Mouse (Mus musculus) heart, embryonic 10.5 days (tissue): ENCODE data around the gene Gm10428. TPM values are rescaled to one million over a fixed set of nuclear protein-coding genes. Genes with fewer than 3 reads are reported as not detected.

Experiments
- DNase-seq: peaks from one replicate; pipeline ENCODE4 v3.0.0-alpha.2; 2017; ENCODE audit warnings: low spot score
- H3K27ac ChIP-seq: fragments of 300-500 bp; sonication (generic); 2 replicates; pipeline ENCODE4 v1.5.1; 2016; ENCODE audit warnings: mild to moderate bottlenecking
- H3K27me3 ChIP-seq: fragments of 300-500 bp; sonication (generic); 2 replicates; pipeline ENCODE4 v1.6.1; 2016; ENCODE audit warnings: mild to moderate bottlenecking; ENCODE audit not compliant: poor library complexity, insufficient read depth, severe bottlenecking
- H3K36me3 ChIP-seq: fragments of 300-500 bp; sonication (generic); 2 replicates; pipeline ENCODE4 v1.6.1; 2016; ENCODE audit warnings: mild to moderate bottlenecking, moderate library complexity
- H3K4me1 ChIP-seq: fragments of 300-500 bp; sonication (generic); 2 replicates; pipeline ENCODE4 v1.6.1; 2016; ENCODE audit warnings: mild to moderate bottlenecking
- H3K4me3 ChIP-seq: fragments of 300-500 bp; sonication (generic); 2 replicates; pipeline ENCODE4 v1.5.1; 2016; ENCODE audit warnings: mild to moderate bottlenecking, moderate library complexity
- H3K9me3 ChIP-seq: fragments of 300-500 bp; sonication (generic); 2 replicates; pipeline ENCODE4 v1.6.1; 2016; ENCODE audit warnings: mild to moderate bottlenecking, moderate library complexity
- WGBS: fragments of 180-500 bp; shearing (Covaris S2); methylation state at CpG from one replicate; pipeline ENCODE4 v1.1.7; 2016; 5-methylcytosine and 5-hydroxymethylcytosine counted together
- polyA plus RNA-seq: library from polyadenylated mRNA; unstranded; fragments of >200 nt; fragmentation: Nextera tagmentation; extraction: Ambion mirVana; gene quantifications from 2 replicates; pipeline ENCODE4 v1.2.1, GENCODE M21; 2016

Gene Gm10428
- polyA plus RNA-seq, result not detected in 2 replicates

DNA sequence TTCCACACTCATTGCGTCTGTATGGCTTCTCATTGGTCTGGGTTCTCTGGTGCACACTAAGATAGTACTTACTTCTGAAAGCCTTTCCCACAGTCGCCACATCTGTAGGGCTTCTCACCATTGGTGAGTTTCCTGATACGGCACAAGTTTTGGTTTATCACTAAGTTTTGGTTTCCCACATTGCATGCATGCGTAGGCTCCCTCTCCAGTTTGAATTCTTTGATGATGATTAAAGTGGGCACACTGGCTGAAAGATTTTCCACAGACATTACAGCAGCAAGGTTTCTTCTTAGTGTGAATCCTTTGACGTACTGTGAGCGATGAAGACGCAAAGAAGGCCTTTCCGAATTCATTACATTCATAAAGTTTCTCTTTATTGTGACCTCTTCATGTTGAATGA lies at the start of gene Gm10428:
TSS of gene Gm10428 (plus strand) at position 321 of the 400 bp plus-strand sequence.
- 86% methylated on average over 8 of the region's 8 CpGs for WGBS
- H3K27me3 ChIP-seq, result peaks cover 50% of the 10 kb centered on the region

DNA sequence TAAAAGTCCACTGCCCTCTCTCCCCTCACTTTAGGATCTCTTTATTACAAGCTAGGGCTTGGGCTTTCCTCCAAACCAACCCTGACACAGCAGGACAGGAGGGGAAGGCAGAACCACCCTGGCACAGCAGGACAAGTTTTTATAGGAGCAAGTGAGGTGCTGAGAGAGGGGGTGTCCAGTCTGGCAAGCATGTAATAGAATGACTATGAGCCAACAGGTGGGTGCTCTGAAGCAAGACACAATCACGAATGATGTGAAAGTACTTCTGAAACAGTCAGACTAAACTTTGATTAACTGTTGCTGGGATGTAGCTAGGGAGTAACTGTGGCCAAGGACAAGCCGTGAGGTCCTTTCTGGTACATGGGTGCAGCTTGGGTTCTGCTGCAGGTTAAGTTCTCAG lies 46.8 kb upstream of the Gm10428 start:
- DNase-seq, result no peak
- Histone ChIP-seq H3K36me3 (no peaks in the 10 kb centered on the region), H3K27ac (no peak overlapping the region), H3K27me3 (no peaks in the 10 kb centered on the region), H3K4me3 (no peak overlapping the region), H3K9me3 (no peaks in the 10 kb centered on the region), H3K4me1 (peaks cover 21% of the 10 kb centered on the region)
- WGBS, result 86% methylated on average over 2 of the region's 2 CpGs

More for the DNA sequence above, at the start of gene Gm10428:
- peaks cover 5% of the 10 kb centered on the region for H3K4me1 ChIP-seq
- H3K9me3 ChIP-seq, result no peaks in the 10 kb centered on the region
- no peak within 1 kb of the TSS for H3K4me3 ChIP-seq
- no peaks in the 10 kb centered on the region for H3K36me3 ChIP-seq
- no peak for DNase-seq
- no peak within 1 kb of the TSS for H3K27ac ChIP-seq

DNA sequence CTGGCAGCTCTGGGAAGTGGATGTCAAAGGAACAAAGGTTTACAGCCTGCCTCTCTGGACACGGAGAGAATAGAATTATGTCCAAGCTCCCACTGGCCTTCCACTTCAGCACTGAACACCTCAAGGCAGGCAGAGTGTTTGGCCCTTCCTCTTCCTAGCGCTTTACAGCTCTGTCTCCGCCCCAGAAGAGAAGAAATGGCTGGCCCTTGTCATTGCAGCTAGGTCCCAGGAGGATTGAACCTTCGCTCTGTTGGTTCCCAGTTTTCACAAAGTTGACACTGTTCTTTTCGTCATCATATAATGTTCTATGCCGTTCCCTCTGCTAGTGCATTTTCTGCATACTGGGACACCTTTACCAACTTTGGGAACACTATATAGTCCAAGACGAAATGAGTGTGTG lies 44.6 kb upstream of the Gm10428 start:
- no peaks in the 10 kb centered on the region for H3K27me3 ChIP-seq
- H3K27ac ChIP-seq, result no peak overlapping the region
- H3K4me1 ChIP-seq, result peaks cover 21% of the 10 kb centered on the region
- no peak for DNase-seq
- H3K4me3 ChIP-seq, result no peak overlapping the region
- no peaks in the 10 kb centered on the region for H3K9me3 ChIP-seq
- H3K36me3 ChIP-seq, result 0 out of 2 replicates have a peak, but pooled peaks cover 8% of the 10 kb centered on the region
- 69% methylated on average over 7 of the region's 7 CpGs for WGBS

DNA sequence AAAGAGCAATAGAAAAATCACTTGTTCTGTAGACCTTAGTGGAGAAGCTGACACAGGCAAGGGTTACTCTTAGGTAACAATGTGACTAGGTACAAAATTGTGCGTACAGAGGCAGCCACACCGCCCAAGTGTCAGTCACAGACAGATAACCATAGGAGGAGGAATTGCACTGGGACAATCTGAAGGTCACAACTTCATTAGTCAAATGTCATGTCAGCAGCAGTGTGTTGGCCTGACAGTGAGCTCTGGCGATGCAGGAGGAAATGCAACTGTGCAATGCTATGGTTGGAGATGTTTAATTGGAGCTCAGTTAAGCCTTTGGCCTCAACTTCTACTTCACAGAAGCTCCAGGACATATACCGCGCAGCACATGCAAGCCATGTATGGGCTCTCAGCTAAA lies 42.2 kb upstream of the Gm10428 start:
- no peak for DNase-seq
- peak overlapping the region; percentile 36; the same call in 1 of the 2 replicates for H3K27ac ChIP-seq
- peaks cover 25% of the 10 kb centered on the region for H3K36me3 ChIP-seq
- peaks cover 21% of the 10 kb centered on the region for H3K4me1 ChIP-seq
- no peaks in the 10 kb centered on the region for H3K9me3 ChIP-seq
- no peak overlapping the region for H3K4me3 ChIP-seq
- 67% methylated on average over 5 of the region's 5 CpGs for WGBS
- no peaks in the 10 kb centered on the region for H3K27me3 ChIP-seq

DNA sequence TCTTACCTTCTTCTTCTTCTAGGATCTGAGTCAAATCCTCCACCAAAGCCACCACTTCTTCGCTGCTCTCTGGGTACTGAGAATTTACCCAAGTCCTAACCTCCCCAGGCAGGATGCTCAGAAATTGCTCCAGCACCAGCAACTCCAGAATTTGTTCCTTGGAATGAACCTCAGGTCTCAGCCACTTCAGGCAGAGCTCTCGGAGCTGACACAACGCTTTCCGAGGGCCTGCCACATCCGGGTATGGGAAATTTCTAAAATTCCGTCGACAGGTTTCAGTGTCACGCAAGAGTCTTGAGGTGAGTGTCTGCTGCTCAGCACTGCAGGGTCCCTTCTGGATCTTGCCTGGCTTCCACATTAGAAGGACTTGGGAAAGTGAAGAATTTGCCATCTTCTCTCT lies 24.6 kb upstream of the Gm10428 start:
- Histone ChIP-seq H3K27ac (no peak overlapping the region), H3K4me3 (no peak overlapping the region), H3K9me3 (no peaks in the 10 kb centered on the region), H3K27me3 (no peaks in the 10 kb centered on the region), H3K36me3 (peaks cover 41% of the 10 kb centered on the region), H3K4me1 (peaks cover 6% of the 10 kb centered on the region; the same call in 1 of the 2 replicates)
- DNase-seq, result no peak
- 72% methylated on average over 8 of the region's 8 CpGs for WGBS

DNA sequence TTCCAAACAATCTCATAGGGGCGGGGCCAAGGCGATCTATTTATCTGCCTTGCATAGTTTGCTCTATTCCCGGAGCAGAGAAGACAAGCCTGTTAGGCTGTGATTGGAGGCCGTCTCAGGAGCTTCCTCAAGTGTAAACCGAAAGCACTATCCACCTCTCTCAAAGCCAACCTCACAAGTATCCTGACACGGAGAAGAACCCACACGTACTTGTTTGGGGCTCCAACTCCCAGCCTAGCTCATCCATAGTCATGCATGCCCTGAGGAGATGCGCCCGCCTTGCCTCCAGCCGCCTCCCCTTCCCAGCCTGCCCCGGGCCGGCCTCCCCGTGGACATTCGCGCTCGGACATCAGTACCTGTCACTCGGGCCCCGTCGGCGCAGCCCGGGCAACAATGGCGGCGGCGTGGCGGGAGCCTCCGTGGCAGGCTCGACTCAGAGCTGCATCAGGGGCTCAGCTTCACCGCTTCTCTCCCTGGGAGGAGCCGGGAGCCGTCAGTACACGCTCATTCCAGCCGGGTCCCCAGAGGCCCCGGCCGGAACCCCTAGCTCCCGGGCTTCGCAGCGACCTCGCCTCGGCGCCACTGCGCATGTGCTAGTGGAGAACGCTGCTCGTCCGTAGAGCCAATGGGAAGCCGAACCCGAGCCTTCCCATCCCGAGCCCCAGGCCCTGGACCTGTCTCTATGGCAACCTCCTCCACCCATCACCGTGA lies 21.4 kb upstream of the Gm10428 start, which contains the start of gene Zfp287:
TSS of gene Zfp287 (minus strand) at position 595 of the 711 bp plus-strand sequence.
- Histone ChIP-seq H3K27ac (peak within 1 kb of the TSS; percentile 89), H3K9me3 (no peaks in the 10 kb centered on the region), H3K4me1 (peaks cover 6% of the 10 kb centered on the region; the same call in 1 of the 2 replicates), H3K36me3 (peaks cover 17% of the 10 kb centered on the region), H3K4me3 (peak within 1 kb of the TSS; percentile 82), H3K27me3 (no peaks in the 10 kb centered on the region)
- DNase-seq, result peak; percentile 93
- WGBS, result 2% methylated on average over 48 of the region's 48 CpGs

DNA sequence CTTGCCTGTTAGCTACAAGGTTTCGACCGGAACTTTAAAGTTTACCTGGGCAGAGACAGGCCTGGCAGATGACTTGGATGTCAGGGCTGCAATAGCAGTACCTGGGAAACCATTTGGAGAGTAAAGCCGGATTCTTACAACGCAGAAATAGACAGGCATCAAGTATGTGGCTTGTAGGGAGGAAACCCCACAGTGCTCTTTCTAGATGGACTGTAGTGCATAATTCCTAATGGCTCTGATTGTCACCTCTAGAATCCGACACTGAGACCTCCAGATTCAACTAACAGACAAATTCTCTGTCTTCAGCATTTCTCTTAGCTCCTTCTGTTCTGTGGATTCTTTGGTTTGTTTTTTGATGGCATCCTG lies 20.9 kb upstream of the Gm10428 start:
- H3K36me3 ChIP-seq, result peaks cover 17% of the 10 kb centered on the region
- peaks cover 6% of the 10 kb centered on the region; the same call in 1 of the 2 replicates for H3K4me1 ChIP-seq
- H3K4me3 ChIP-seq, result peak overlapping the region; percentile 82
- no peak for DNase-seq
- no peaks in the 10 kb centered on the region for H3K27me3 ChIP-seq
- WGBS, result 22% methylated on average over 5 of the region's 5 CpGs
- H3K27ac ChIP-seq, result peak overlapping the region; percentile 89; the same call in 1 of the 2 replicates
- H3K9me3 ChIP-seq, result no peaks in the 10 kb centered on the region

DNA sequence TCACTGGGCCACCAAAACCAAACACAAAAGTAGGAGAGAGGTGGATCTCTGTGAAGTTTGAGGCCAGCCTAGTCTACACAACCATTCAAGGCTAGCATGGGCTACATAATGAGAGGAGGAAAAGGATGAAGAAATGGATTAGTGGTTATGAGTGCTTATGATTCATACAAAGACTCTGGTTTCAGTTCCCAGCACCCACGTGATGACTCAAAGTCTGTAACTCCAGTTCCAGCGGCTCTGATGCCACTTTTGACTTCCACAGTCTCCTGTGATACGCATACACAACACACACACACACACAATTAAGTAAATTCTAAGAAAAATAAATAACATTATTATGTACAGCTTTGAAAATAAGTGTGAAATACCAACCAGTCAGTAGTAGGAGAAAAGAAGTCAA lies 20.2 kb upstream of the Gm10428 start:
- H3K4me3 ChIP-seq, result no peak overlapping the region
- peaks cover 6% of the 10 kb centered on the region; the same call in 1 of the 2 replicates for H3K4me1 ChIP-seq
- no peaks in the 10 kb centered on the region for H3K9me3 ChIP-seq
- no peak overlapping the region for H3K27ac ChIP-seq
- WGBS, result 75% methylated on average over 3 of the region's 3 CpGs
- H3K36me3 ChIP-seq, result peaks cover 10% of the 10 kb centered on the region
- no peaks in the 10 kb centered on the region for H3K27me3 ChIP-seq
- no peak for DNase-seq

DNA sequence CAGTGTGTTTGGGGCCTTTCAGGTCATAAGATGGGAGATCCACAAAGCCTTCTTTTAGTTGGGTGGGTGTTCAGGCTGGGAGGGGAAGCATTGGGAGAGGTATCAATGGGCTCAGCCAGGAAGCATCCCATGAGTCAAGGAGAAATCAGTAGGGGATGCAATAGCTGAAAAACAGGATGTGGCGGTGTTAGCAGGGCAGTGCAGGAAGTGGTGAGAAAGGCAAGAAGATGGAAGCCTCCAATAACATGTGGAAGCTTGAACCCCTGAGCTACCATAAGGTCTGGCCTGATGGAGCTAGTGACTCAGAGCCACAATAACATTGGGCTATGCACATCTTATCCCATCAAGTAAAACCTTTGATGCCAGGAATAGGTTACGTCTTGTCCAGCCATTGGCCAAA lies 11.7 kb upstream of the Gm10428 start:
- whole genome bisulfite sequencing, result 85% methylated on average over 2 of the region's 2 CpGs
- H3K4me3 ChIP-seq, result no peak overlapping the region
- no peaks in the 10 kb centered on the region for H3K9me3 ChIP-seq
- DNase-seq, result no peak
- no peak overlapping the region for H3K27ac ChIP-seq
- no peaks in the 10 kb centered on the region for H3K27me3 ChIP-seq
- H3K36me3 ChIP-seq, result no peaks in the 10 kb centered on the region
- H3K4me1 ChIP-seq, result no peaks in the 10 kb centered on the region

DNA sequence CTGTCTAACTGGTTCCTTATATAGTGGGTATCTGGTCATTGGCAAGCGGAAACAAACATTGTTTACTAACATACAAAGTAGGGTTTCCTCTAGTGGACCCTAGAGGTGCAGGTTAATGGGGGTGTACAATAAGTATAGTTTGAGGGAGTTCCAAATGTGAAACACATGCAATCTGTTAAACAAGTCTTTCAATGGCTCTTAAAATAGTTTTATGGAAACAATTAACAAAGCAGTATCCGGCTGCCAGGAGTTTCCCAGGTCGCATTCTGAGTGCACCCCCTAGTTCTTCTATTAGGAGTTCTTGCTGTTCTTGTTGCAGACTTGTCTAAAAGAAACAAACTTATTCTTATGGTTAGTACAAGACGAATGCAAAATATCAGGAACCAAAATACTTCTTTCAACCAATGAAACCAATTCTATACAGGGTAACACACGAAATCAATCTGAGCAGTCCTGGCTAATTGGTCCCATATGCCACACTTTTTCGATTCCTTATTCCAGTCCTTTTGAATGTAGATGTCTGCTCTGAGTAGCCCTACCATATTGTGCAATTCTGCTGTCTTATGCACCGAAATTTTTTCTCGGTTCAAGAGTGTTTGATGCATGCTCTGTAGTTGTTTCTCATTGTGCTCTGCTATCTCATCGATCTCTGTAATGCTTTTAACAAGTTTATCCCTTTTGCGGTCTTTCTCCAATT lies 10.5 kb upstream of the Gm10428 start:
- 71% methylated on average over 10 of the region's 10 CpGs for WGBS
- no peaks in the 10 kb centered on the region for H3K9me3 ChIP-seq
- no peak overlapping the region for H3K27ac ChIP-seq
- no peak overlapping the region for H3K4me3 ChIP-seq
- H3K4me1 ChIP-seq, result no peaks in the 10 kb centered on the region
- peaks cover 4% of the 10 kb centered on the region; the same call in 1 of the 2 replicates for H3K27me3 ChIP-seq
- H3K36me3 ChIP-seq, result no peaks in the 10 kb centered on the region
- DNase-seq, result no peak

DNA sequence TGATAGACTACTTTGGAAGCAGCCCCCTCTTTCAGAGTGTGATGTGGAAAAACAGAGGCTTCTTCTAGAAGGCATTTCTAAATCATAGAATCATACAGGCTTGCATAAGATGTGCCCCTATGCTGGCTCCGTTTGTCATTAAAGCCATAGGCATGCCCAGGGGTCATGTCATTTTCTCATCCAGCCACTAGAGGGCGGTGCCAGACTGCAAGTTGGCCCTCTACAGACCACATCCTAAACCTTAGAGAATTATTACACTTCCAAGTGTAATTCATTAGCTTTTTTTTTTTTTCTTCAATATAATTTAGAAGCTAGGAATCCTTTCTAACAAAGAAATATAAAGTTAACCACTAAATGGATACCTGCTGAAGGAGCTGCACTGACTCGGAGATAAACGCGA lies 8.8 kb upstream of the Gm10428 start:
- H3K27ac ChIP-seq, result no peak overlapping the region
- H3K4me3 ChIP-seq, result no peak overlapping the region
- H3K4me1 ChIP-seq, result no peaks in the 10 kb centered on the region
- H3K27me3 ChIP-seq, result peaks cover 16% of the 10 kb centered on the region
- no peaks in the 10 kb centered on the region for H3K9me3 ChIP-seq
- H3K36me3 ChIP-seq, result no peaks in the 10 kb centered on the region
- DNase-seq, result no peak
- 49% methylated on average over 5 of the region's 5 CpGs for WGBS

DNA sequence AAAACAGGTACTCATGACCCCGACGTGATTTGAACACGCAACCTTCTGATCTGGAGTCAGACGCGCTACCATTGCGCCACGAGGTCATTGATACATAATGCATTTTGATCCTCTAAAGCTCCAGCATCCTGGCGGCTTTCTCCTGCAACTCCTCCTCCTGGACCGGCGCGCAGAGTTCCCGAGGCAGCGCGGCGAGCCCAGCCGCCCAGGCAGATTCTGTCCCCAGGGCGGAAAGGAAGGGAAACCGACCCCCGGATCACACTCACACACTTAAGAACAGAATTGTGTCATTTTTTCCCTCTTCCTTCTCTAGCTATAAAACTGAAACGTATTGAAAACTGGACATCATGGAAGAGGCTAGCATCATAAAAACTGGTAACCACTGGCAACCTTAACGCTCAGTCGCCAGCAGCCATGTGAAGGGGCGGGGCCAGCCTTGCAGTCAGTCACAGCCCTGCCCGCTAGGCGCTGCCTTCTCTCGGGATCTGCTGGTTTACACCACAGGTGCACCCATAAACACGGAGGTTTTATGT lies 6.8 kb upstream of the Gm10428 start:
- DNase-seq, result peak; percentile 86

DNA sequence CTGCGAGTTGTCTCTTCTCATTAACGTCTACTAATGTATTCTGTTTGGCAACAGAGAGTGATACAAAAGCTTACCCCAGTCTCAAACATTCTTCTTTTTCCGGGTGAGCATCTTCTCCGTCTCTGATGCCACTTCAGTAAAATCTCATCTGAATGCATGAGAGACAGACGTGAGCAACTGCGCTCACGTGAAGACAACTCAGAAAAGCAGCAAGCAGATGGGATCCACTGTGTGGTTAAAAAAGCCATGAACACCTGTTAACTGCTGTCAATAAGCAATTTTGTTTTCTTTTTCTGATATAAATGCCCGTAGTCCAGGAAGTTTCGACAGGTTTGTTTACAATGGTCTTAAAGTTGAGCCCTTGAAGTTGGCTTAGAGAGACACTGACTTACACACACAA lies 5.7 kb upstream of the Gm10428 start:
- H3K36me3 ChIP-seq, result no peaks in the 10 kb centered on the region
- no peaks in the 10 kb centered on the region for H3K9me3 ChIP-seq
- 78% methylated on average over 9 of the region's 9 CpGs for WGBS
- no peak overlapping the region for H3K27ac ChIP-seq
- H3K4me1 ChIP-seq, result no peaks in the 10 kb centered on the region
- H3K4me3 ChIP-seq, result no peak overlapping the region
- H3K27me3 ChIP-seq, result peaks cover 38% of the 10 kb centered on the region
- DNase-seq, result no peak

More for the DNA sequence above, 6.8 kb upstream of the Gm10428 start:
- H3K9me3 ChIP-seq, result no peaks in the 10 kb centered on the region
- H3K27ac ChIP-seq, result no peak overlapping the region
- 4% methylated on average over 27 of the region's 27 CpGs for WGBS
- H3K4me1 ChIP-seq, result no peaks in the 10 kb centered on the region
- peaks cover 33% of the 10 kb centered on the region for H3K27me3 ChIP-seq
- H3K4me3 ChIP-seq, result peak overlapping the region; percentile 57
- H3K36me3 ChIP-seq, result no peaks in the 10 kb centered on the region
